Mouse (Mus musculus): ENCODE measurements around the gene Myo18b. TPM values are rescaled to one million over a fixed set of nuclear protein-coding genes. Genes with fewer than 3 reads are reported as not detected.

Myo18b gene
- polyA plus RNA-seq, 1 experiment from 2014 or later: 0.69 TPM

DNA sequence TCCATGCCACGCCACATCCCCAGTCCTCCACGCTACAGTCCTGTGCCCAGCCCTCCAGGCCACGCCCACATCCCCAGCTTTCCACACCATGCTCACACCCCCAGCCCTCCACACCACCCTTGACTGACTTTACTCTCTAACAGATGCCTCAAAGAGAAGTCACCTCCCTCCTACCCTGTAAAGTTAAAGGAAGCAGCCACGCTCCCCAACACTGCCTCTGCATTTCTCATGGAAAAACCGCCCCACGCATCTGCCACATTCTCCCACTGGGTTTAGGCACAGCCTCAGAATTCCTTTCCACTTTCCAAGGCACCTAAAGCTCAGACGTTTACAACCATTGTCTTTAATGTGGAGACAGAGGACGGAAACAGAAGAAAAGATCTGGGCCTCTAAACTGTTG, 110.1 kb downstream of the Myo18b start:
- H3K27me3 ChIP-seq (ENCODE audit: control insufficient read depth, insufficient read depth, low read length): no peaks in the 10 kb centered on the region
- H3K4me2 ChIP-seq (replicated peaks; ENCODE audit: low read depth, low read length): no peak overlapping the region
- no peak overlapping the region for H3K27ac ChIP-seq (ENCODE audit: low read length)
- H3K4me3 ChIP-seq (ENCODE audit: low read depth, low read length): no peak overlapping the region
- H3K9me3 ChIP-seq (ENCODE audit: control insufficient read depth, low read depth, low read length): no peaks in the 10 kb centered on the region
- WGBS: 69% methylated on average over 8 of the region's 8 CpGs
- H3K36me3 ChIP-seq (ENCODE audit: control insufficient read depth, insufficient read depth, low read length): no peaks in the 10 kb centered on the region
- no peaks in the 10 kb centered on the region for H3K4me1 ChIP-seq (ENCODE audit: control insufficient read depth, insufficient read depth, low read length)
- ATAC-seq (ENCODE audit: insufficient number of reproducible peaks, insufficient read depth, low FRiP score, low read depth): no peak
- no peak overlapping the region for H3K9ac ChIP-seq (replicated peaks; ENCODE audit: low read depth, low read length)

DNA sequence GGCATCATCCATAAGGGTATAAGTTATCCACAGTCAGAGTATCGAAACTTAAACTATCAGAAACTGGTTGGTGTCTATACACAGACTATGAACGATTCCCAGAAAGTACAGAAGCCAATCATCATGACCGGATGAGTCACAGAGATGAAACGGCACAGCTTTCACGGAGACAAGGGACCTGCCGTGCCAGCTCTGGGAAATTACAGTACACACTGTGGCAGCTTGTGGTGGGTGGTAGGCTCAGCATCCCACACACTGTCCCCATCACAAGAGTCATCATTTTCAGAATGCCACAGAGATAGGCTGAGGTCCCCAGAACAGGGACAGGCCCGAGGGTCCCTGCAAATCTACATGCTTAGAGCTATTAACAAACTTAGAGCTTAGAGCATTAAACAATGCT, 114.4 kb downstream of the Myo18b start:
- WGBS: 81% methylated on average over 7 of the region's 7 CpGs
- Histone ChIP-seq H3K27me3 (ENCODE audit: control insufficient read depth, insufficient read depth, low read length) (no peaks in the 10 kb centered on the region), H3K9me3 (ENCODE audit: control insufficient read depth, low read depth, low read length) (no peaks in the 10 kb centered on the region), H3K27ac (ENCODE audit: low read length) (no peak overlapping the region), H3K4me2 (replicated peaks; ENCODE audit: low read depth, low read length) (no peak overlapping the region), H3K9ac (replicated peaks; ENCODE audit: low read depth, low read length) (no peak overlapping the region), H3K4me3 (ENCODE audit: low read depth, low read length) (no peak overlapping the region), H3K4me1 (ENCODE audit: control insufficient read depth, insufficient read depth, low read length) (no peaks in the 10 kb centered on the region), H3K36me3 (ENCODE audit: control insufficient read depth, insufficient read depth, low read length) (no peaks in the 10 kb centered on the region)
- ATAC-seq (ENCODE audit: insufficient number of reproducible peaks, insufficient read depth, low FRiP score, low read depth): no peak

DNA sequence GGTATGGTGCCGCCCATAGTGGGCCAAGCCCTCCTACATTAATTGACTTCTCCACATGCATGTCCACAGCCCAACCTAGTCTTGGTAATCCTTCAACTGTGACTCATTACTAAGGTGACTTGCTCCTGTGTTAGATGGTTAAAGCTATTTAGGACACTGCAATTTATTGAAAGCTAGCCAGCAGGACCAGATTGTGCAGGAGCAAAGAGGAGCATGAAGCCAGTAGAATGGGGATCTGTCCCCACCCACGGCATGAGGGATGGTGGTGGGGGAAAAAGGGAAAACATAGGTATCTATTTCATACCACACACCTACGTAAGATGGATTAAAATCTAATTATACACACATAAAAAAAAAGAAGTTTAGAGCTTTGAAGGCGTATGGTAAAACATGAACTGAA, 114.9 kb downstream of the Myo18b start:
- WGBS: 88% methylated on average over 4 of the region's 4 CpGs
- no peak overlapping the region for H3K27ac ChIP-seq (ENCODE audit: low read length)
- no peaks in the 10 kb centered on the region for H3K36me3 ChIP-seq (ENCODE audit: control insufficient read depth, insufficient read depth, low read length)
- no peak overlapping the region for H3K9ac ChIP-seq (replicated peaks; ENCODE audit: low read depth, low read length)
- H3K9me3 ChIP-seq (ENCODE audit: control insufficient read depth, low read depth, low read length): no peaks in the 10 kb centered on the region
- no peak overlapping the region for H3K4me3 ChIP-seq (ENCODE audit: low read depth, low read length)
- ATAC-seq (ENCODE audit: insufficient number of reproducible peaks, insufficient read depth, low FRiP score, low read depth): no peak
- H3K27me3 ChIP-seq (ENCODE audit: control insufficient read depth, insufficient read depth, low read length): no peaks in the 10 kb centered on the region
- H3K4me2 ChIP-seq (replicated peaks; ENCODE audit: low read depth, low read length): no peak overlapping the region
- H3K4me1 ChIP-seq (ENCODE audit: control insufficient read depth, insufficient read depth, low read length): no peaks in the 10 kb centered on the region

DNA sequence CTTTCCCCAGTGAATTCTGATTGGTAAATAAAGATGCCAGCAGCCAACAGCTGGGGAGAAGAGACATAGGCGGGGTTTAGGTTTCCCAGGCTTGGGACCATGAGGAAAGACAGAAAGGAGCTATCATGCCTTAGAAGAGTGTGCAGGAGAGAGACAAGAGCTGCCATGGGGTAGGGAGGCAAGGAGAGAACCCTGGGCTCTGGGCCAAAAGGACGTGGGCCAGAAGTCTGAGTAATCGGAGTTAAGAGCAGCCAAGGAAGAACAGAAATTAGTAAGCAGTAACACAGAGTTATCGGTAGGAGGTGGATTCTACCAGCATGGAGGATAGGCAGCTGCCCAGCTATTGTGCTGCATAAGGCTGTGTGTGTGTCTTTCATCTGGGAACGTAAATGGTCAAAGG, 115.8 kb downstream of the Myo18b start:
- Histone ChIP-seq H3K4me3 (ENCODE audit: low read depth, low read length) (no peak overlapping the region), H3K9ac (replicated peaks; ENCODE audit: low read depth, low read length) (no peak overlapping the region), H3K4me1 (ENCODE audit: control insufficient read depth, insufficient read depth, low read length) (no peaks in the 10 kb centered on the region), H3K9me3 (ENCODE audit: control insufficient read depth, low read depth, low read length) (no peaks in the 10 kb centered on the region), H3K27me3 (ENCODE audit: control insufficient read depth, insufficient read depth, low read length) (no peaks in the 10 kb centered on the region), H3K27ac (ENCODE audit: low read length) (no peak overlapping the region), H3K36me3 (ENCODE audit: control insufficient read depth, insufficient read depth, low read length) (no peaks in the 10 kb centered on the region), H3K4me2 (replicated peaks; ENCODE audit: low read depth, low read length) (no peak overlapping the region)
- no peak for ATAC-seq (ENCODE audit: insufficient number of reproducible peaks, insufficient read depth, low FRiP score, low read depth)
- WGBS: 53% methylated on average over 5 of the region's 5 CpGs

DNA sequence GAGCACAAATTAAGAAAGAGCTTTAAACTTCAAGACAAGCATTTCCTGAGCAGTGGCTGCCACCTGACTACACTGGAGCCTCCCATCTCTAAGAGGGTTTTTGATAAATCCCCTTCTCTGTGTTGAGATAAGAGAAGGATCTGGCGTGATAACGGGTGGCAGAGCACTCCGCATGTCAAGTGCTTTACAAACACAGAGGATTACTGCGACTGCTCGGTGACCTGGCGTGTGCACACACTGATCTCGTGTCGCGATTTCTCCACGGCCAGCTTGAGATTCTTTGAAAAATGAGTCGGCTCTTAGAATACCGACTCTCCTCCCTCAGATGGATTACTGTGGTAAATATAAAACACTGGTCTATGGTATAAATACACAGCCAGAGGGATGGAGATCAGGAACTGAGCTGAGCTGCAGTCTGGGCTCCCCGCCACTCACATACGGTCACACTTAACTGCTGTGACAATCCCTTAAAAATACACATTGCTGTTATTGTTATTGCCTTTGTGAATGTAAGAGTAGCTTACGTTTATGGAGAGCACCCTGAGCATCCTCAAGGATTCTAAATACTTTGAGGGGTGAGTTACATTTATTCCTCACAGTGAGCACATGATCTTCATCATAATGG, 119.3 kb downstream of the Myo18b start:
- Histone ChIP-seq H3K4me1 (ENCODE audit: control insufficient read depth, insufficient read depth, low read length) (no peaks in the 10 kb centered on the region), H3K27me3 (ENCODE audit: control insufficient read depth, insufficient read depth, low read length) (no peaks in the 10 kb centered on the region), H3K4me3 (ENCODE audit: low read depth, low read length) (no peak overlapping the region), H3K4me2 (replicated peaks; ENCODE audit: low read depth, low read length) (no peak overlapping the region), H3K27ac (ENCODE audit: low read length) (no peak overlapping the region), H3K9me3 (ENCODE audit: control insufficient read depth, low read depth, low read length) (no peaks in the 10 kb centered on the region), H3K36me3 (ENCODE audit: control insufficient read depth, insufficient read depth, low read length) (no peaks in the 10 kb centered on the region), H3K9ac (replicated peaks; ENCODE audit: low read depth, low read length) (no peak overlapping the region)
- no peak for ATAC-seq (ENCODE audit: insufficient number of reproducible peaks, insufficient read depth, low FRiP score, low read depth)
- 27% methylated on average over 15 of the region's 15 CpGs for WGBS

DNA sequence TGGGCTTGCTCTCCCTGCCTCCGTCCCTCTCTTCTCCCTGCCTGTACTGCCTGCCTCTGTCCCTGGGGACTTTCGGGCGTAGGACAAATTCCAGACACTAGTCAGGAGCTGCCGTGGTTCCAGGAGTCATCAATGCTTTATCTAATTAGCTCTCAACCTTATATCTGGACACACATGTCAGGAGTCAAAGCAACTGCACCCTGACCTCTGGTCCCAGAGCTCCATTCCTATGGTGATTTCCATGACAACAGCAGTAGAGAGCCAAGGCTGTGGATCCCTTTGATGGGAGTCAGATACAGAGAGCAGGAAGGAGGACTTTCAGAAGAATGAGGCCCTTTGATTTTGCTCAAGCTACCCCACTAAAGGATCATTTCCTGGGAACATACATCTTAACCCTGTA, 122.7 kb downstream of the Myo18b start:
- no peak for ATAC-seq (ENCODE audit: insufficient number of reproducible peaks, insufficient read depth, low FRiP score, low read depth)
- no peaks in the 10 kb centered on the region for H3K9me3 ChIP-seq (ENCODE audit: control insufficient read depth, low read depth, low read length)
- H3K27ac ChIP-seq (ENCODE audit: low read length): no peak overlapping the region
- no peaks in the 10 kb centered on the region for H3K27me3 ChIP-seq (ENCODE audit: control insufficient read depth, insufficient read depth, low read length)
- no peak overlapping the region for H3K4me2 ChIP-seq (replicated peaks; ENCODE audit: low read depth, low read length)
- no peak overlapping the region for H3K9ac ChIP-seq (replicated peaks; ENCODE audit: low read depth, low read length)
- H3K36me3 ChIP-seq (ENCODE audit: control insufficient read depth, insufficient read depth, low read length): no peaks in the 10 kb centered on the region
- H3K4me1 ChIP-seq (ENCODE audit: control insufficient read depth, insufficient read depth, low read length): no peaks in the 10 kb centered on the region
- WGBS: 48% methylated on average over 4 of the region's 4 CpGs
- H3K4me3 ChIP-seq (ENCODE audit: low read depth, low read length): no peak overlapping the region

DNA sequence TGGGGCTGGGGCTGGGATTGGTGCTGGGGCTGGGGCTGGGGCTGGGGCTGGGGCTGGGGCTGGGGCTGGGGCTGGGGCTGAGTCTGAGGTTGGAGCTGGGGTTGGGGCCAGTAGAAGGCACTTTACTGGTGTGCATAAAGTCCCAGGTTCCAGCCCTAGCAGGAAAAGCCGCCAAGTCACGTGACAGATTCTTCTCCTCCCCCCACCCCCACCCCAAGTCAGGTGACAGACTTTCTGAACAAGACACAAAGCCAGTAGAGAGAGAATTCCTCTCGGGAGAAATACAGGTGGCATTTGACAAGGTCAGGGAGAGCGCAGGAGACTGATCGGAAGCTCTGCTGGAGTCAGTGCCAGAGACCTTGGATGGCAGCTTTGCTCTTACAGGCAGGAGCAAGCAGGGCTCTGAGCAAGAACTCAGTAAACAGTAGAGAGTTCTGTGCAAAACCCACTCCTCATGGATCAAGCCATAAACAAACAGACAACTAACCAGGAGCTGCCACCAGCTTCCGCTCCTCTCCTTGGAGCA, 124.7 kb downstream of the Myo18b start:
- Histone ChIP-seq H3K9me3 (ENCODE audit: control insufficient read depth, low read depth, low read length) (no peaks in the 10 kb centered on the region), H3K4me2 (replicated peaks; ENCODE audit: low read depth, low read length) (no peak overlapping the region), H3K4me1 (ENCODE audit: control insufficient read depth, insufficient read depth, low read length) (no peaks in the 10 kb centered on the region), H3K27me3 (ENCODE audit: control insufficient read depth, insufficient read depth, low read length) (no peaks in the 10 kb centered on the region), H3K27ac (ENCODE audit: low read length) (no peak overlapping the region), H3K9ac (replicated peaks; ENCODE audit: low read depth, low read length) (no peak overlapping the region), H3K4me3 (ENCODE audit: low read depth, low read length) (no peak overlapping the region), H3K36me3 (ENCODE audit: control insufficient read depth, insufficient read depth, low read length) (no peaks in the 10 kb centered on the region)
- 42% methylated on average over 6 of the region's 6 CpGs for WGBS
- ATAC-seq (ENCODE audit: insufficient number of reproducible peaks, insufficient read depth, low FRiP score, low read depth): no peak

DNA sequence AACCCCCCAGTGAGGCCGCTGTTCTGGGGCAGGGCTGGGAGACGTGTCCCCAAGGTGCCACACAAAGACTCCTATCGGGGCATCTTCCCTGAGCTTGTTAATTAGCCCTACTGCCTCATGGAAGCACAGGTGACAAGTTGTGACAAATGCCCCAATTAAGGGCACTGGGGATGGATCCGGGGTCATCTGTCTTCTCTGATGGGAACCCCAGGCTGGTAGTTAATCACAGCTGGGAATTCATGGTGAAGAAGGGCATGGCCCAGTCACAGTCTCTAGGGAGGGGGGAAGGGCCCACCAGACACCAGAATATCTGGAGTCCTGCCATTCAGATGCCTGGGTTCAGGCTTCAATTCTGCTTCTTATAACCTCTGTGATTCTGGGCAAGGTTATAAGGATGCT, 126.4 kb downstream of the Myo18b start:
- 10% methylated on average over 4 of the region's 4 CpGs for WGBS
- Histone ChIP-seq H3K36me3 (ENCODE audit: control insufficient read depth, insufficient read depth, low read length) (no peaks in the 10 kb centered on the region), H3K4me2 (replicated peaks; ENCODE audit: low read depth, low read length) (no peak overlapping the region), H3K9me3 (ENCODE audit: control insufficient read depth, low read depth, low read length) (no peaks in the 10 kb centered on the region), H3K4me1 (ENCODE audit: control insufficient read depth, insufficient read depth, low read length) (no peaks in the 10 kb centered on the region), H3K4me3 (ENCODE audit: low read depth, low read length) (no peak overlapping the region), H3K27me3 (ENCODE audit: control insufficient read depth, insufficient read depth, low read length) (no peaks in the 10 kb centered on the region), H3K9ac (replicated peaks; ENCODE audit: low read depth, low read length) (no peak overlapping the region), H3K27ac (ENCODE audit: low read length) (no peak overlapping the region)
- no peak for ATAC-seq (ENCODE audit: insufficient number of reproducible peaks, insufficient read depth, low FRiP score, low read depth)
